Mouse (Mus musculus) bone marrow macrophage, adult 2 months (primary cell): Measurements from ENCODE around the gene Gm7030. TPM values are rescaled to one million over a fixed set of nuclear protein-coding genes. Genes with fewer than 3 reads are reported as not detected.
"Not testable (repeated sequence)": the region's sequence is repeated elsewhere in the genome, so short reads cannot be mapped to it uniquely, and the experiment has no call there.

Source experiments
- H3K27ac ChIP-seq: 2 replicates; pipeline ENCODE4 v1.5.1; 2012; ENCODE audit warnings: low read depth, low read length; ENCODE audit not compliant: insufficient read depth
- H3K4me1 ChIP-seq: 2 replicates; pipeline ENCODE4 v1.6.1; 2012; ENCODE audit warnings: low read length; ENCODE audit not compliant: control insufficient read depth, insufficient read depth
- H3K4me3 ChIP-seq: 2 replicates; pipeline ENCODE4 v1.5.1; 2012; ENCODE audit warnings: mild to moderate bottlenecking, low read length, moderate library complexity; ENCODE audit not compliant: insufficient read depth
- CTCF ChIP-seq: IDR thresholded peaks from 2 replicates; pipeline ENCODE4 v1.5.1; 2012; ENCODE audit warnings: low read depth, mild to moderate bottlenecking, low read length, moderate library complexity
- POLR2A ChIP-seq: IDR thresholded peaks from 2 replicates; pipeline ENCODE4 v1.6.1; 2012; ENCODE audit warnings: mild to moderate bottlenecking, low read depth, low read length, borderline replicate concordance
- polyA plus RNA-seq: library from polyadenylated mRNA; stranded (reverse); fragments of >200 nt; gene quantifications from 2 replicates; pipeline ENCODE4 v1.2.4, GENCODE M21; 2012; ENCODE audit not compliant: missing spikeins, insufficient read depth, insufficient read length

The Gm7030 gene
- polyA plus RNA-seq, 1 experiment = not detected

GRCm38 (mm10) chr17:36116545-36116944 lies 12.7 kb downstream of the Gm7030 start:
- not testable (repeated sequence) for H3K4me1 ChIP-seq, H3K4me3 ChIP-seq, H3K27ac ChIP-seq

- not testable (repeated sequence) for H3K27ac ChIP-seq, H3K4me3 ChIP-seq, H3K4me1 ChIP-seq
- peak; percentile 37; the same call in 1 of the 2 replicates for TF ChIP-seq CTCF
These were observed 15.1 kb downstream of the Gm7030 start for GRCm38 (mm10) chr17:36113979-36114593.

GRCm38 (mm10) chr17:36111510-36111868 lies 17.7 kb downstream of the Gm7030 start:
- H3K4me3 ChIP-seq = peak overlapping the region; percentile 63
- H3K27ac ChIP-seq, H3K4me1 ChIP-seq: not testable (repeated sequence)

GRCm38 (mm10) chr17:36110641-36111509 lies 18.4 kb downstream of the Gm7030 start:
- H3K4me1 ChIP-seq, H3K27ac ChIP-seq: not testable (repeated sequence)
- peak overlapping the region; percentile 63 for H3K4me3 ChIP-seq
- peak; percentile 9; the same call in 1 of the 2 replicates for TF ChIP-seq CTCF

GRCm38 (mm10) chr17:36110129-36110528 lies 19.1 kb downstream of the Gm7030 start:
- H3K4me3 ChIP-seq, H3K4me1 ChIP-seq, H3K27ac ChIP-seq: not testable (repeated sequence)

- not testable (repeated sequence) for H3K4me1 ChIP-seq, H3K27ac ChIP-seq, H3K4me3 ChIP-seq
These were observed 27.1 kb downstream of the Gm7030 start for GRCm38 (mm10) chr17:36102091-36102490.

GRCm38 (mm10) chr17:36099603-36100002 lies 29.6 kb downstream of the Gm7030 start:
- not testable (repeated sequence) for H3K27ac ChIP-seq

GRCm38 (mm10) chr17:36093936-36094335 lies 35.3 kb downstream of the Gm7030 start:
- no peaks in the 10 kb centered on the region for H3K4me1 ChIP-seq
- TF ChIP-seq CTCF (no peak), POLR2A (no peak)
- no peak overlapping the region for H3K27ac ChIP-seq
- H3K4me3 ChIP-seq = no peak overlapping the region

More at GRCm38 (mm10) chr17:36099603-36100002, 29.6 kb downstream of the Gm7030 start:
- not testable (repeated sequence) for H3K4me3 ChIP-seq, H3K4me1 ChIP-seq

- H3K4me1 ChIP-seq, H3K4me3 ChIP-seq, H3K27ac ChIP-seq: not testable (repeated sequence)
These were observed 36.7 kb downstream of the Gm7030 start for GRCm38 (mm10) chr17:36092520-36092919.

GRCm38 (mm10) chr17:36091933-36092332 lies 37.3 kb downstream of the Gm7030 start:
- not testable (repeated sequence) for H3K4me3 ChIP-seq, H3K4me1 ChIP-seq, H3K27ac ChIP-seq

- H3K27ac ChIP-seq, H3K4me1 ChIP-seq, H3K4me3 ChIP-seq: not testable (repeated sequence)
These were observed 43.2 kb downstream of the Gm7030 start for GRCm38 (mm10) chr17:36085976-36086375.
